Mouse (Mus musculus): ENCODE results near the gene Plekhh3. TPM values are rescaled to one million over a fixed set of nuclear protein-coding genes. Genes with fewer than 3 reads are reported as not detected.

The Plekhh3 gene
- polyA plus RNA-seq (2015; fragmentation: Nextera tagmentation; extraction: Ambion mirVana) = 7.3 and 8.1 TPM in 2 replicates

DNA sequence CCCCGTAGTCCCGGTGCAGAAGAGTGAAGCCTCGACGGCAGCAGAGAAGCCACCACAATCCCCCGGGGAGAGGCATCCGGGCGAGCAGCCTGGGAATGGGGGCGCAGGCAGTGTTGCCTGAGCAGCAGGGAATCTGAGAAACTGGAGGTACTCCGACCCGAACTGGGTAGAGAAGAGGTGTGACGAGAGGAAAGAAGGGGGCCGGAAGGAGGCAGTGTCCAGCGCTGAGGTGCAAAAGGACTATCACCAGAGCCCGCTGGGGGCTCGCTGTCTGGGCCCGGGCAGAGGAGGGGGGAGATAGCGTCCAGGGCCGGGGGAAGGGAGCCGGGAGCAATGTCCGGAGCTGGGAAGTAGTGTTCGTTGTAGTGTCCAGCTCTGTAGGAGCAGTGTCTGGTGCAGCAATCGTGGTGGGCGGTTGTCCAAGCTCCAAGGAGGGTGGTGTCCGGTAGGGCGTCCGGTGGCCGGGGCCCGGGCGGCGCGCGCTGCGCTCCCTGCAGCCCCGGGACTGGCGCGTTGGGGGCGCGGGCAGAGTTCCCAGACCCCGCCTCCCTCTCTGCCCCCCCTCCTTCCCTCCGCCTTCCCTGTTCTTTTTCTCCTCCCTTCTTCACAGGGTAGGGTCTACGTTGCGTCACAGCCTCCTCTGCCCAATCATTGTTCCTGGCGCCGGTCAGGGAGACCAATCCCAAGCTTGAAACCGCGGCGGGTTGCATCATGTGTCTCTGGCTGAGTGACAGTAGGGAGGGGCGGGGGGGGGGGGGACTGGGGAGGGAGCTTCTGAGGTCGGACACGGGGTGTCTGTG, at the start of gene Plekhh3:
Gene Plekhh3 (minus strand): TSS at position 541 of the 800 bp plus-strand sequence.
- Histone ChIP-seq H3K36me3 (peaks cover 16% of the 10 kb centered on the region), H3K9ac (replicated peaks) (peak within 1 kb of the TSS; percentile 79), H3K4me2 (replicated peaks) (peak within 1 kb of the TSS; percentile 91), H3K9me3 (no peaks in the 10 kb centered on the region), H3K4me3 (replicated peaks) (peak within 1 kb of the TSS; percentile 62), H3K27me3 (peaks cover 70% of the 10 kb centered on the region), H3K4me1 (replicated peaks) (peaks cover 69% of the 10 kb centered on the region), H3K27ac (peak within 1 kb of the TSS; percentile 84)
- under 1% methylated on average over 49 of the region's 50 CpGs for WGBS
- ATAC-seq = peak; percentile 93

DNA sequence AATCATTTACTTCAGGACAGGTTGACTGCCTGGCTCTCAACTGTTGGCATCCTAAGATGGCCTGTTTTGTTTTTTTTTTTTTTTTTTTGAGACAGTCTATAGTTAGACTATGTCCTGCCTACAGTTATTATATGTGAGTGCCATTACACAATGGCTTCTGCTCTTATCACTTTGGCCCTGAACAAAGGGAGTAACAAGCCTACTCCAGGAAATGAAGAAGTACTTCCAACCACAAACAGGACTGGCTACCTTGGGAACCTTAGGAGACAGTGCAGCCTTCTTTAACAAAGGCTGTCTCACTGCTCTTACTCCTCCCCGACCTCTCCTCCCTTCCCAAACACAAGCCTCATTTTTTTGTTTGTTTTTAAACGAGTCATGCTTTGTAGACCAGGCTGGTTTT, 49.7 kb upstream of the Plekhh3 start:
- ATAC-seq = no peak
- Histone ChIP-seq H3K9ac (replicated peaks) (no peak overlapping the region), H3K36me3 (0 out of 2 replicates have a peak, but pooled peaks cover 4% of the 10 kb centered on the region), H3K9me3 (no peaks in the 10 kb centered on the region), H3K4me3 (replicated peaks) (no peak overlapping the region), H3K27me3 (no peaks in the 10 kb centered on the region; the same call in 1 of the 2 replicates), H3K4me1 (replicated peaks) (peaks cover 8% of the 10 kb centered on the region), H3K27ac (no peak overlapping the region), H3K4me2 (replicated peaks) (no peak overlapping the region)
- WGBS = 61% methylated on average over 2 of the region's 2 CpGs

DNA sequence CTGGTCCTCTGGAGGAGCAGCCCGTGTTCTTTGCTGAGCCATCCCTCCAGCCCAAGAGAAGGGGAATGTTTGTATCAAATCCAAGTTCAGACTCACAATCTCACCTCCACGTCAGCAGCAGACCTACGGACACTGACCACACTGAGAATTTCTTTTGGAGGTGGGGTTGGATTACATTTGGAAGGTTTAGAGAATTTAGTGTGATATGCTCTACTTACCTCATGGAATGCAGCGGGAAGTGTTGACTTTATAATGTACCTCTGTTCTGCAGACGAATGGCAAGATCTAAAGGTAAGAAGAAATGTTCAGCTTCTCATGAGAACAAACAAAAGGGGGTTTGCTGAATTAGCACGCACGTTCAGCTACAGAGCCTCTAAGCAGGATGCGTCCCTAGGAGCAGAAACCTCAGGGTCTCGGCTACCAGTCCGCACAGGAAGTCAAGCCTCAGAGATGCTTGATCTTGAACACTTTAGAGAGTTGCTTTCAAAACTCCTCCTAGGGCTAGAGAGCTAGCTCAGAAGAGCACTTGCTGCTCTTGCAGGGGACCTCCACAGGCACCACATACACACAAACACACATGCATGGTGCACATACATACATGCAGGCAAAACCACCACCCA, 47.4 kb upstream of the Plekhh3 start:
- no peak overlapping the region for H3K9ac ChIP-seq (replicated peaks)
- no peak overlapping the region for H3K4me3 ChIP-seq (replicated peaks)
- 86% methylated on average over 10 of the region's 10 CpGs for WGBS
- H3K27ac ChIP-seq = no peak overlapping the region
- H3K9me3 ChIP-seq = no peaks in the 10 kb centered on the region
- ATAC-seq = no peak
- no peaks in the 10 kb centered on the region for H3K4me1 ChIP-seq (replicated peaks)
- no peak overlapping the region for H3K4me2 ChIP-seq (replicated peaks)
- H3K27me3 ChIP-seq = no peaks in the 10 kb centered on the region
- peaks cover 21% of the 10 kb centered on the region for H3K36me3 ChIP-seq

DNA sequence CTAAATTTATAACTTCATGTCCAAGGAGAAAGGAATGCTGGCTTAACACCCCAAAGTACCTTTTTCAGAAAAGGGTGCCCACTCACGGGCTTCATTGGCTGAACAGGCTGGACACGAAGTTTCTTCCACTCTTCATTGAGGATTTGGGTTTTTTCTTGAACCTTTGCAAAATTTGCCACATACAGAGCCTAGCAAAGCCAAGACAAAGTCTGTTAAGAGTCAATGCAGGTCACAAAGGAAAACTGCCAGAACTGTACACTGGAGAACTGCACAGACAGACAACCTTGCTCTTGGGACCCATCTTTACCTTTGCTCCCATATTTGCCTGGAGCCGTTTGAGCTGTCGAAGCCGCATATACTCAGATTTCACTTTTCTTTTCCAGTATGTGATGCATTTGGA, 45.8 kb upstream of the Plekhh3 start:
- Histone ChIP-seq H3K27me3 (no peaks in the 10 kb centered on the region), H3K36me3 (peaks cover 31% of the 10 kb centered on the region), H3K27ac (no peak overlapping the region), H3K4me2 (replicated peaks) (no peak overlapping the region), H3K9ac (replicated peaks) (no peak overlapping the region), H3K4me3 (replicated peaks) (no peak overlapping the region), H3K9me3 (no peaks in the 10 kb centered on the region), H3K4me1 (replicated peaks) (no peaks in the 10 kb centered on the region)
- 93% methylated on average over 5 of the region's 5 CpGs for WGBS
- no peak for ATAC-seq

DNA sequence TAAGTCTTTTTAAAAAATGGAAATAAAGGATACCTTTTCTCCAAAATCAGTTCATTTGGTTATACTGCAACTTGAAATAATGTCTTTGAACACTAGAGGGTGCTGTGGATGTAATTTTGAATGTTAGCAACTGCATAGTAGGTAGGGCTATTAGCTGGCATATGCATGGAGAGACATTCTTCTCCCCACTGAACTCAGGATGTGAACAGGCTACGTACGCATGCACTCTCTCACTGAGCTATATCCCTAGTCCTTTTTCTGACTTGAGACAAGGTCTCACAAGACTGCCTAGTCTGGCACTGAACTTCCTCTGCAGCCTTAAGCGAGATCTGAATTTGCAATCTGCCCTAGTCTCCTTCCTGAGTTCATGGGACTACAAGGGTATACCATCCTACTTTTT, 40.8 kb upstream of the Plekhh3 start:
- Histone ChIP-seq H3K9ac (replicated peaks) (no peak overlapping the region), H3K4me2 (replicated peaks) (no peak overlapping the region), H3K27me3 (no peaks in the 10 kb centered on the region), H3K4me3 (replicated peaks) (no peak overlapping the region), H3K9me3 (no peaks in the 10 kb centered on the region), H3K36me3 (peaks cover 58% of the 10 kb centered on the region), H3K4me1 (replicated peaks) (no peaks in the 10 kb centered on the region), H3K27ac (no peak overlapping the region)
- WGBS = 50% methylated on average over 3 of the region's 3 CpGs
- ATAC-seq = no peak; the same call in 1 of the 2 replicates

DNA sequence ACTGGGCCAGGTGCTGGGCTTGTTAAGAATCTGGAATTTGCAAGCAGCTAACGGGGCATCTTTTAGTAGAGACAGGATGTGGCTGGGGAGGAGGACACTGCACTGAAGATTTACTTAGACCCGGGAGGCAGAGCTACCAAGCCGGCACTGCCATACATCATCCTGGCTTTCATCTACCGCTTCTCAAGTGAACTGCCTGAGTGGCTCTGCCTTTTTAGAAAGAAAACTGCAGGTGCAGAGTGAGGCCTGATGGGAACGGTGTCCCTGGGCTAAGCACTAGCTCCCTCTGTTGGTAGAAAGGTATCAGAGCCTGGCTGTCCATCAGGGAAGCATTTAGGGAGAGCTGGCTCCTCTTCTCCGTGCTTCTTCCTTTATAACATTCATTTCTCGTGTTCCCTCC, 29.8 kb upstream of the Plekhh3 start:
- H3K27ac ChIP-seq = no peak overlapping the region
- WGBS = 24% methylated on average over 7 of the region's 7 CpGs
- no peak overlapping the region for H3K4me3 ChIP-seq (replicated peaks)
- peaks cover 3% of the 10 kb centered on the region; the same call in 1 of the 2 replicates for H3K4me1 ChIP-seq (replicated peaks)
- peaks cover 60% of the 10 kb centered on the region for H3K36me3 ChIP-seq
- no peak overlapping the region for H3K4me2 ChIP-seq (replicated peaks)
- H3K9ac ChIP-seq (replicated peaks) = peak overlapping the region; percentile 25
- no peaks in the 10 kb centered on the region for H3K27me3 ChIP-seq
- ATAC-seq = no peak
- no peaks in the 10 kb centered on the region for H3K9me3 ChIP-seq

DNA sequence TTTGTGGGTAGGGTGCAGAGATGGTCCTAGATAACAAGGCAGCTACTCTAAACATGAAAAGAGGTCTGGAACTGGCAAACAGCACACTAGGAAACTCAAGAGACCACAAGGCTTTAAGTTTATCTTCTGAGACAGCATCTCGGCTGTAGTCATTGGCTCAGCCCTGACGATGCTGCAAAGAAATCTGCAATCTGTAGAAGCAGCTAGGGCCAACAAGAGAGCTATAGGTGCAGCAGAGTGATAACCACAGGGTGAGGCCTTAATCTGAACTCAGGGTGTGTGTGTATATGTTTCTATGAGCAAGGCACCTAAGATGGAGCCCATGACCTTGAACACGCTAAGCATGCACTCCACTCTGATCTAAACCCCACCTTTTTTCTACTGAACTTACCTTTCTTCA, 28.4 kb upstream of the Plekhh3 start:
- no peak for ATAC-seq
- Histone ChIP-seq H3K4me2 (replicated peaks) (no peak overlapping the region), H3K9me3 (no peaks in the 10 kb centered on the region), H3K27me3 (no peaks in the 10 kb centered on the region), H3K27ac (no peak overlapping the region), H3K4me1 (replicated peaks) (peaks cover 3% of the 10 kb centered on the region; the same call in 1 of the 2 replicates), H3K4me3 (replicated peaks) (no peak overlapping the region), H3K36me3 (peaks cover 60% of the 10 kb centered on the region), H3K9ac (replicated peaks) (no peak overlapping the region)
- WGBS = 91% methylated on average over 3 of the region's 3 CpGs

DNA sequence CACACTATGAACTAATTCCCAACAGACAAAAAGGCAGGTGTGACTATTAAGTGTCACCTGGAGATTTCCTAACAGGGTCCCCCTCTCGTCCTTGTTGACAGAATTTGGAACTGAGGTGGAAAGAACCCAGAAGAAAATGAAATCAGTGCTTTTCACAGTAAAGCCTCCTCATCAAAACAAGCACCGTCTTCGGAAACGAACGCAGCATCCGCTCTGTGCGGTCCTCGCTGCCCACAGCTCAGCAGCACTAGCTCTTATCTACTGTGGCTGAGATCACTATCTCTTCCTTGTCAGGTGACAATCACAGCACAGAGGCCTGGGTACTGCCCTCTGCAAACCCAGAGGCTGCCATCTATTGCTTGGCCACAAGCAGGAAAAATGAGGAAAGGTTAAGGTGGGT, 25.0 kb upstream of the Plekhh3 start:
- ATAC-seq = no peak
- no peaks in the 10 kb centered on the region for H3K9me3 ChIP-seq
- H3K36me3 ChIP-seq = peaks cover 50% of the 10 kb centered on the region
- H3K9ac ChIP-seq (replicated peaks) = no peak overlapping the region
- H3K4me2 ChIP-seq (replicated peaks) = no peak overlapping the region
- H3K27me3 ChIP-seq = no peaks in the 10 kb centered on the region
- no peak overlapping the region for H3K27ac ChIP-seq
- 95% methylated on average over 8 of the region's 8 CpGs for WGBS
- peaks cover 9% of the 10 kb centered on the region for H3K4me1 ChIP-seq (replicated peaks)
- H3K4me3 ChIP-seq (replicated peaks) = no peak overlapping the region

DNA sequence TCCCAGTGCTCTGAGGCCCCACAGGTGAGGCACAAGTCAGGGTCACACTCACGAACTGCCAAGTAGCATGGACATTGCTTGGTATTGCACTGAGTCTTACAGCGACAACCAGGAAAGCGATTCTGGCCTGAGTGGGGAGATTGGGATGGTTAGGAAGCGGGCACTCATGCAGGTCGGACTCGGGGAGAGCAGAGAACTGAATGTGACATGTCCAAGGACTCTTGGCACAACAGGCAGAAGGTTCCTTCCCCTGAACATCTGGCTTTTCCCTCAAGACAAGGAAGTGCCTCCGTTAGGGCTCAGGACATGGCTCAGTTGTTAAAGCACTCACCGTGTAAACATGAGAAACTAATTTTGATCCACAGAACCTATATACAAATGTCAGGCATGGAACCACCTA, 24.4 kb upstream of the Plekhh3 start:
- H3K36me3 ChIP-seq = peaks cover 48% of the 10 kb centered on the region
- ATAC-seq = no peak
- H3K27me3 ChIP-seq = no peaks in the 10 kb centered on the region
- H3K4me2 ChIP-seq (replicated peaks) = no peak overlapping the region
- 88% methylated on average over 8 of the region's 8 CpGs for WGBS
- H3K9me3 ChIP-seq = no peaks in the 10 kb centered on the region
- no peak overlapping the region for H3K9ac ChIP-seq (replicated peaks)
- no peak overlapping the region for H3K4me3 ChIP-seq (replicated peaks)
- H3K27ac ChIP-seq = no peak overlapping the region
- peaks cover 12% of the 10 kb centered on the region for H3K4me1 ChIP-seq (replicated peaks)

DNA sequence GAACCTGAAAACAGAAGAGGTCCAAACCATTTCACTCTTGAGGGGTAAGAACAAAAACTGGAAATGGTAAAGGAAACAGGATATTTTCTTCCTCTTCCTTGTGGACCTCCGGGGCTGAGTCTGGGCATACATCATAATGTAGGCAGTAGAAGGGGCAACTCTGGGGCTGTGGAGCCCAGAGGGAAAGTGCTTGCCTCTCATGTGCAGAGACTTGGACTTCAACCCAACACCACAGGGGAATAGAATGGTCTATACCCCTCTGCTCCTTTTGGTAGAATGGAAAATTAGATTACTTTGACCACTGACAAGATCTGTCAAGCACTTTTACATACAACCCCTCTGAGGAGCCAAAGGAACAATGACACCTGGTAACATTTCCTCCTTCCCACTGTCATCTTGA, 23.9 kb upstream of the Plekhh3 start:
- H3K27me3 ChIP-seq = no peaks in the 10 kb centered on the region
- H3K36me3 ChIP-seq = peaks cover 46% of the 10 kb centered on the region
- no peaks in the 10 kb centered on the region for H3K9me3 ChIP-seq
- no peak overlapping the region for H3K9ac ChIP-seq (replicated peaks)
- no peak overlapping the region for H3K4me3 ChIP-seq (replicated peaks)
- H3K27ac ChIP-seq = no peak overlapping the region
- 70% methylated on average over 1 of the region's 1 CpGs for WGBS
- no peak for ATAC-seq
- peaks cover 17% of the 10 kb centered on the region for H3K4me1 ChIP-seq (replicated peaks)
- H3K4me2 ChIP-seq (replicated peaks) = no peak overlapping the region

DNA sequence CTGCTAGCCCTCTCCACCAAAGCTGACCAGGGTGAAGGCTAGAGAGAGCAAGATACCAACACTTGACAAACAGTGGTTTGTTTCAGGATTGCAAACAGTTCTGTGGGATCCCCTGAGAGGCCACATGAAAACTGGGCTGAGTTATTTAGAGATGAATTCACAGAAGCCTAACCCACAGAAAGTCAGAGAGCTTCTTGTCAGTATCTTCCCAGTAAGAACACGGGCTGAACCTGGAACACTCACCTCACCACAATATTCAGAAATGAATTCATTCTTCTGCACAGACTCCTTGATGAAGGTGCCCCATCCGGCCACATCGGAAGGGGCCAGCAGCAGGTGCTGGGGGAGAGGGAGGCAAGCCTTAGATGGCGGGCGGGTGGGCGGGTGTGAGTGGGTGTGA, 23.5 kb upstream of the Plekhh3 start:
- 89% methylated on average over 6 of the region's 6 CpGs for WGBS
- H3K9ac ChIP-seq (replicated peaks) = no peak overlapping the region
- H3K27me3 ChIP-seq = no peaks in the 10 kb centered on the region
- H3K4me2 ChIP-seq (replicated peaks) = no peak overlapping the region
- H3K36me3 ChIP-seq = peaks cover 43% of the 10 kb centered on the region
- peaks cover 21% of the 10 kb centered on the region for H3K4me1 ChIP-seq (replicated peaks)
- ATAC-seq = no peak
- no peak overlapping the region for H3K27ac ChIP-seq
- no peak overlapping the region for H3K4me3 ChIP-seq (replicated peaks)
- no peaks in the 10 kb centered on the region for H3K9me3 ChIP-seq

DNA sequence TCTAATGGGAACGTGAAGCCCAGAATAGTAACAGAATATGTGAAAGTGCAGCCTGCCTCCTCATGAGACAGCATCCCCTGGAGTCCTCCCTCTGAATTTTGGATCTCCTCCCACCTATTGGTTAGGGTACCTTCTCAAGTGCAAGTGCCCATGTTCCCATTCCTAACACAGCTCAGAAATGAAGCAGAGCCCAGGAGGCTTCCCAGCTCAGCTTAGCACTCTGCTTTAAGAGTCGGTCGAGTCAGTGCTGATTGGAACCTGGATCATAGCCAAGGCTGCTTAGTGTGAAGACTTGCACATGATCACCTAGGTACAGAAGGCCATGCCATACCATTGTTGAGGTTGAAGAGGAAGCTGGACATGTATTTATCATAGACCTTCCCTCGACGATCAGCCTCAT, 23.0 kb upstream of the Plekhh3 start:
- no peak for ATAC-seq
- Histone ChIP-seq H3K9me3 (no peaks in the 10 kb centered on the region), H3K4me3 (replicated peaks) (no peak overlapping the region), H3K4me2 (replicated peaks) (no peak overlapping the region), H3K4me1 (replicated peaks) (peaks cover 26% of the 10 kb centered on the region), H3K27ac (no peak overlapping the region), H3K36me3 (peaks cover 38% of the 10 kb centered on the region), H3K27me3 (no peaks in the 10 kb centered on the region), H3K9ac (replicated peaks) (no peak overlapping the region)
- WGBS = 86% methylated on average over 5 of the region's 5 CpGs
